Mouse (Mus musculus) testis, adult 2 months (tissue): ENCODE results near the gene Lrig2. TPM values are rescaled to one million over a fixed set of nuclear protein-coding genes. Genes with fewer than 3 reads are reported as not detected.

Source experiments
- H3K27ac ChIP-seq: fragments of 200-500 bp; 2 replicates; pipeline ENCODE4 v1.5.1; 2012; ENCODE audit warnings: low read depth, low read length; ENCODE audit not compliant: control insufficient read depth, insufficient read depth
- H3K27me3 ChIP-seq: fragments of 200-500 bp; 2 replicates; pipeline ENCODE4 v1.6.1; 2012; ENCODE audit warnings: mild to moderate bottlenecking, low read length, moderate library complexity; ENCODE audit not compliant: control insufficient read depth, insufficient read depth
- H3K36me3 ChIP-seq: fragments of 200-500 bp; 2 replicates; pipeline ENCODE4 v1.6.1; 2012; ENCODE audit warnings: mild to moderate bottlenecking, low read length; ENCODE audit not compliant: control insufficient read depth, insufficient read depth
- H3K4me1 ChIP-seq: fragments of 200-500 bp; 2 replicates; pipeline ENCODE4 v1.6.1; 2012; ENCODE audit warnings: low read length; ENCODE audit not compliant: control insufficient read depth, insufficient read depth
- H3K4me3 ChIP-seq: fragments of 200-500 bp; 2 replicates; pipeline ENCODE4 v1.5.1; 2012; ENCODE audit warnings: low read depth, mild to moderate bottlenecking, low read length, moderate library complexity, mixed read lengths; ENCODE audit not compliant: control insufficient read depth
- CTCF ChIP-seq: fragments of 200-500 bp; IDR thresholded peaks from 2 replicates; pipeline ENCODE4 v1.5.1; 2012; ENCODE audit warnings: low read depth, mild to moderate bottlenecking, inconsistent platforms, low read length, moderate library complexity; ENCODE audit not compliant: control insufficient read depth, insufficient read depth, insufficient replicate concordance
- POLR2A ChIP-seq: fragments of 200-500 bp; IDR thresholded peaks from 2 replicates; pipeline ENCODE4 v1.6.1; 2012; ENCODE audit warnings: low read depth, mild to moderate bottlenecking, inconsistent platforms, low read length, moderate library complexity; ENCODE audit not compliant: control insufficient read depth
- polyA plus RNA-seq: library from polyadenylated mRNA; depleted of rRNA; stranded (reverse); fragments of >200 nt; gene quantifications from 2 replicates; pipeline ENCODE4 v1.2.3, GENCODE M21; 2012

Gene Lrig2
- polyA plus RNA-seq, 1 experiment: 7.5 TPM

DNA sequence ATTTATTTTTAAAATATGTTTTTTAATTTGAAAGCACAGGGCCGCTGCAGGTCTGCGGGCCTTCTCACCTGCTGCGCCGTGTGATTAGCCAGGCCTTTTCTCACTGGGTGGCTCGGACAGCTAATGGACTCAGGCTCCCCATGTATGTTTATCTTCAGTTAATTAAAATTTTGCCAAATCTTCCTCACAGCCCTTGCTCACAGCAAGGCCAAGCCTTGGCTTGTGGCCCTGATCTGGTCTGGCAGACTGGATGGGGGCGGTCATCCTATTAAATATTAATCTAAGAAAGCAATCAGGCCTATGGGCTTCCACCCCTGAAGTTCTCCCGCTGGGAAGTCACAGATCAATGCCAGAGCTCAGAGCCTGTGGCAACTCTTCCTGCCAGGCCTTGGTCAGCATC is 87.4 kb downstream of the Lrig2 start:
- no peak overlapping the region for H3K27ac ChIP-seq
- no peaks in the 10 kb centered on the region for H3K36me3 ChIP-seq
- no peaks in the 10 kb centered on the region for H3K4me1 ChIP-seq
- no peaks in the 10 kb centered on the region for H3K27me3 ChIP-seq
- no peak for TF ChIP-seq CTCF
- no peak for TF ChIP-seq POLR2A
- no peak overlapping the region for H3K4me3 ChIP-seq

DNA sequence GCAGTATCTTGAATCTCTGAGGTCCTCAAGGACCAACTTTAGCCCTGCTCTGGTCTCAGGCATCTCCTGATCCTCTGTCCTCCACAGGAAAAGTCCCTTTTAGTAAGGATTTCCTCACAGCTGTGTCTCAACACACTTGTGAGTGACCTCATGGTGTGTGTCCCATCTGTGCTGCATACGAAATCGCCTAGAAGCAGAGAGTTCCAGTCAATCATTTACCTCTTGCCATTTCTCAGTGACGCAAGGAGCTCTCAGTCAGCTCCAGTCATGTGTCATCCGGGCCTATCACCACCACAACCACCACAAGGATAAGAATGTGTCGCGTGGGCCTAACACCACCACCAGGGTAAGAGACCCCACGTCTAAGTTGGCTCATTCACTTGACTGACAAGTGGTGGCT is 90.8 kb downstream of the Lrig2 start:
- Histone ChIP-seq H3K4me1 (peaks cover 2% of the 10 kb centered on the region), H3K4me3 (peak overlapping the region; percentile 5; the same call in 1 of the 2 replicates), H3K36me3 (no peaks in the 10 kb centered on the region), H3K27ac (no peak overlapping the region), H3K27me3 (no peaks in the 10 kb centered on the region)
- no peak for TF ChIP-seq CTCF
- TF ChIP-seq POLR2A: no peak

DNA sequence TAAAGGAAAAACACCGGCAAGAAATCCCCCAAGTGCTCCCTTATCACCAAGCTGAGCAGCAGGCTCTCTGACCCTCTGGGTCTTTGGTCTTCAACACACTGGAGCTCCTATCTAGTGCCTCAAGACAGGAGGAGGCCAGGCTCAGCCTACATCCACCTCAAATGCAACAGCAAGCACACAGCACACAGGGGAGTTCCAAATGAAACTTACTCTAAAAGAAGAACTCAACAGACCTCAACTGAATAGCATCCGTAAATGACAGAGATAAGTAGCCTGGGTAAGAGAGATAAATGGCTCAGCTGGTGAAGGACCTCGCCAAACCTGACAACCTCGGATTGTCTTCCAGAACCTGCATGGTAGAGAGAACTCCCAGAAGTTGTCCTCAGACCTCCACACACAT is 91.7 kb downstream of the Lrig2 start:
- Histone ChIP-seq H3K36me3 (no peaks in the 10 kb centered on the region), H3K4me1 (peaks cover 2% of the 10 kb centered on the region), H3K27ac (no peak overlapping the region), H3K27me3 (no peaks in the 10 kb centered on the region), H3K4me3 (no peak overlapping the region)
- TF ChIP-seq POLR2A (no peak), CTCF (no peak)

DNA sequence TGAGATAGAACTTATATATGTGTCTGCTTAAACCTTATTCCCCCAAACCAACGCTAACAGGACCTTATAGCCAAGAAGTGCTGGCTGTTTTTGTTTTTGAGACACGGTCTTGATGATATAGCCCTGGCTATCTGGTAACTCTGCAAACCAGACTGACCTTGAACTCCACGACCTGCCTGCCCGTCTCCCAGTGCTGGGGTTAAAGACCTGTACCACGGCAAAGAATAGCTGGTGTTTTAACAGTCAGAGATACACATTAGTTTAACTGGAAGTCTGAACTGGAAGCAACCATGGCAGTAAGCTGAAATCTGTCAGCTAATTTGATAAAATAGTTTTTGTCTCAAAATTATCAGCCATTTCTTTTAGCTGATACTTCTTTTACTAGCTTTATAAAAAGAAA is 94.9 kb downstream of the Lrig2 start:
- no peaks in the 10 kb centered on the region for H3K36me3 ChIP-seq
- no peak overlapping the region for H3K4me3 ChIP-seq
- peaks cover 2% of the 10 kb centered on the region for H3K4me1 ChIP-seq
- no peak overlapping the region for H3K27ac ChIP-seq
- TF ChIP-seq CTCF (no peak), POLR2A (no peak)
- no peaks in the 10 kb centered on the region for H3K27me3 ChIP-seq

DNA sequence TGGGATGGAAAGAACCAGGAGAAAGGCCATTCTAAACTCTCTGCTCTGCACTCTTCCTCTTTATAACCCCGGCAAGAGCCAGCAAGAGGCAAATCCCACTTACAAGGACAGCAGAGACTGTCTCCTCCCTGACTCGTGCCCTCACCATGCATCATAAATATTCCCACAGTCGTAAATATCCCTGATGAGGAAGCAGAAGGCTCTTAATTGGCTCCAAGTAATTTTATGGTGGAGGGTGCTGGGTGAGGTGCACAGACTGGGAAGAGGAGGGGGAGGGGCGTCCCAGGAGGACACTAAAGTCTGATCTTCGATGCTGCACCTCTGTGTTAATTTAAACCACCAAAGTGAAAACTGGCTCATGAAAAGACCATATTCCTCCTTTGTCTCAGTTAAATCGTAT is 99.2 kb downstream of the Lrig2 start:
- no peaks in the 10 kb centered on the region for H3K27me3 ChIP-seq
- no peak overlapping the region for H3K27ac ChIP-seq
- TF ChIP-seq POLR2A: no peak
- TF ChIP-seq CTCF: no peak
- H3K36me3 ChIP-seq: no peaks in the 10 kb centered on the region
- H3K4me3 ChIP-seq: no peak overlapping the region
- H3K4me1 ChIP-seq: peaks cover under 1% of the 10 kb centered on the region

DNA sequence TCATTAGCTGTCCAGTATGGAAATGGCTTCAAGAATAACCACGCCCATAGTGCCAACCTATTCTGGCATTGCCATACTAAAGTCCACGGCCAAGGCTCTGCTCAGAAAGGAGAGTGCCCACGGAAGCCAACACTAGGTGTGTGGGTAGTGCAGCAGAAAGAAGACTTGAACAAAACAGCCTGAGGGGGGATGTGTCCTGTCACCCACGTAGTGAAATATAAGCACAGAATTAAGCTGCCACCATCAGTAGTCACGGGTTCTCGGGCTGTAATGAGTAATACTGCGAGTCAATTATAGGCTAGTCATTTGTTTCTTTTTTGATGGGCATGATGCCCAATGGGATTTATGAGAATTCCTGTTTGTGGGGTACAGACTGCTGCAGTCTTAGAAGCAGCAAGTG is 104.2 kb downstream of the Lrig2 start:
- no peaks in the 10 kb centered on the region for H3K27me3 ChIP-seq
- TF ChIP-seq POLR2A: no peak
- TF ChIP-seq CTCF: no peak
- H3K27ac ChIP-seq: no peak overlapping the region
- no peaks in the 10 kb centered on the region for H3K4me1 ChIP-seq
- no peaks in the 10 kb centered on the region for H3K36me3 ChIP-seq
- no peak overlapping the region for H3K4me3 ChIP-seq

DNA sequence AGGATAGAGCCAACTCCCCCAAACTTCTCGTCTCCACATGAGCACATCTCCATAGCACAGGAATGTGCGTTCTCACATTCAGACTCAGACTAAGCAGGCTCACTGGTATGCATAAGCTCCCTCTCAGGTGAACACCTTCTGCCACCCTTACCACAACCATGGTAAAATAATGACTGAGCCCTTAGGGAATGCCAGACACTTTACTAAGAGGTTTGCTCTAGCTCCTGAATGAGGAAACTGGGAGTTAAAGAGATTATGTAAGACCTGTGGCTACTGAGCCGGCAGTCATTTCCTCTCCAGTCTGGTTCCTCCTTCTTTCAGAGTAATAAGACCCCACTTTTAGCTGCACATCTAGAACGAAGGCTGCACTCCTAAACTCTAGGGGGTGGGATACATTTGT is 108.1 kb downstream of the Lrig2 start:
- H3K36me3 ChIP-seq: no peaks in the 10 kb centered on the region
- H3K27ac ChIP-seq: no peak overlapping the region
- TF ChIP-seq CTCF: no peak
- TF ChIP-seq POLR2A: no peak
- no peaks in the 10 kb centered on the region for H3K27me3 ChIP-seq
- no peak overlapping the region for H3K4me3 ChIP-seq
- H3K4me1 ChIP-seq: no peaks in the 10 kb centered on the region

DNA sequence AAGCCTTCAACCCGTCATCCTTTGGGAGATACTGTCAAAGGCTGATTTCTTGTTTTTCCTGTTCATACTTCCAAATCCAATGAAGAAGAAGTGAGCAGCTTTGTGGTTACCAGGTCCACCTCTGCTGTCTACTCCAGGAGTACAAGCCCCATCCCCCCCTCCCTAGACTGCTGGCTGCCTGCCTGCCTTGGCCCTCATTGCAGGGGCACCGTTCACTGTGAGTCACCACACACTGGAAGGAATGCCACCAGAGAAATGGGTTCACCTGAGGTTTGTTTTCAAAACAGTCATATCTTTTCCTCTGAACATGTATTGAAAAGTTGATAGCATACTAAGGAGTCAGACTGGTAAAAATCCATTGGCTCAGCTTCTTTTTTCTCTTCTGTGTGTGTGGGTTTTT is 110.5 kb downstream of the Lrig2 start:
- Histone ChIP-seq H3K27me3 (no peaks in the 10 kb centered on the region), H3K4me3 (no peak overlapping the region), H3K27ac (no peak overlapping the region), H3K4me1 (no peaks in the 10 kb centered on the region), H3K36me3 (no peaks in the 10 kb centered on the region)
- TF ChIP-seq CTCF: no peak
- no peak for TF ChIP-seq POLR2A
